Mouse (Mus musculus): ENCODE measurements at regions not wholly inside any gene's neighbourhood (a gene's known extent, or its start where the extent isn't known, plus 50 kb on each side); places are given as distances from the start of the nearest gene placed in this dataset.
"Not testable (repeated sequence)": the region's sequence is repeated elsewhere in the genome, so short reads cannot be mapped to it uniquely, and the experiment has no call there.

GRCm38 (mm10) chr13:99729145-99729544 is 171.7 kb downstream of the Cartpt start:
- DNase-seq = peak; percentile 19

- no peak for DNase-seq
Observed at GRCm38 (mm10) chr13:99724245-99724644, 176.6 kb downstream of the Cartpt start.

- peak; percentile 42 for DNase-seq
Observed at GRCm38 (mm10) chr13:99723237-99723981, 177.5 kb downstream of the Cartpt start.

GRCm38 (mm10) chr13:99720566-99720965 is 180.3 kb downstream of the Cartpt start:
- DNase-seq = peak; percentile 81

- DNase-seq = peak; percentile 42
Observed at GRCm38 (mm10) chr13:99696559-99696890, 180.2 kb upstream of the Map1b start.

GRCm38 (mm10) chr13:99695874-99696558 is 179.7 kb upstream of the Map1b start:
- no peak for DNase-seq

GRCm38 (mm10) chr13:99679934-99680333 is 163.6 kb upstream of the Map1b start:
- no peak for DNase-seq

GRCm38 (mm10) chr13:99679430-99679829 is 163.1 kb upstream of the Map1b start:
- DNase-seq = peak; percentile 45

- no peak for DNase-seq
Observed at GRCm38 (mm10) chr13:99676393-99676792, 160.1 kb upstream of the Map1b start.

GRCm38 (mm10) chr13:99675951-99676350 is 159.6 kb upstream of the Map1b start:
- no peak for DNase-seq

- DNase-seq = no peak
Observed at GRCm38 (mm10) chr13:99672714-99673113, 156.4 kb upstream of the Map1b start.

- DNase-seq = no peak
Observed at GRCm38 (mm10) chr13:99671747-99672146, 155.4 kb upstream of the Map1b start.

GRCm38 (mm10) chr13:99669987-99670534 is 153.7 kb upstream of the Map1b start:
- DNase-seq = peak; percentile 89

- no peak for DNase-seq
Observed at GRCm38 (mm10) chr13:99668613-99669012, 152.3 kb upstream of the Map1b start.

GRCm38 (mm10) chr13:99666086-99666485 is 149.7 kb upstream of the Map1b start:
- no peak for DNase-seq

- DNase-seq = not testable (repeated sequence)
Observed at GRCm38 (mm10) chr13:99663422-99663821, 147.1 kb upstream of the Map1b start.

GRCm38 (mm10) chr13:99647661-99648204 is 131.4 kb upstream of the Map1b start:
- peak; percentile 80 for DNase-seq

- DNase-seq = no peak
Observed at GRCm38 (mm10) chr13:99644771-99645170, 128.4 kb upstream of the Map1b start.

GRCm38 (mm10) chr13:99642811-99643210 is 126.5 kb upstream of the Map1b start:
- peak; percentile 5 for DNase-seq

- DNase-seq = peak; percentile 79
Observed at GRCm38 (mm10) chr13:99642301-99642700, 126.0 kb upstream of the Map1b start.

- no peak for DNase-seq
Observed at GRCm38 (mm10) chr13:99641386-99642165, 125.2 kb upstream of the Map1b start.

- DNase-seq = no peak
Observed at GRCm38 (mm10) chr13:99632706-99633105, 116.4 kb upstream of the Map1b start.
